Mouse (Mus musculus): ENCODE results near the gene Kxd1.

Gene Kxd1

DNA sequence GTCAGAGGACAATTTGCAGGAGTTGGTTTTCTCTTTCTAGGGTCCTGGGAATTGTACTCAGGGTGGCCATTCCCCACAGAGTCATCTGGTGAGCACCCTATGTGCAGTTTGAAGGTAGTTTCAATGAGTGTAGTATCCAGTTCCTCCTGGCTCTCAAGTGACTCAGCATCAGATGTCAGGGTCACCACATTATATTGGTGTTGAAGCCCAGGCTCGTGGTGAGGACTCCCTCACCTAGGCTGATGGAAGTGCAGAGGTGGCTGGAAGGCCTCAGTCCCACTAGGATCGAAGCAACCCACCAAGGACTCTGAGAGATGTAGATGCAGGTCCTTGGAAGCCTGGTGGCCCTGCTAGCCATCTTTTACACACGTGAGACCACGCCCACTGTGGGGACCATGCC is 18.7 kb upstream of the Kxd1 start:
- DNase-seq = no peak

DNA sequence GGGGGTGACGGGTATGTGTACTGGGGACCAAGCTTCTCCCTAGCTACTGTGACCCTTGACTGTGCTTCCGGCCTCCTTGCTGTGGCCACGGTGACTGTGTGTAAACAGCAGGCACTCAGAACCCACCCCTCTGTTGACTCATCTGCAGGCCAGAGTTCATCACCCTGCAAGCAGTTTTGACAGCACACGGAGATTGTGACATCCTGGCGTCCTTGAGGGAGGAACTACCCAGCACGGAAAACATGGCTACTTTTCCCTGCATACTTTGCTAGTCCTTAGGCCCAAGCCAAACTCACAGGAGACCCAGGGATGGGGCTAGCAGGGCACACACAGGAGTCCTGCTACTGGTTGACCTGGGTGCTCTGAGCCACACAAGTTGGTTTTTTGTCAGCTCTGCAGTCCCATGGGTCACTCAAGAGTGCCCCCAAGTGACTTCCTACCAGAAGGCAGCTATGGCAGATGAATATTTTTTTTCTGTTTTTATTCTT is 16.5 kb upstream of the Kxd1 start:
- DNase-seq = no peak

DNA sequence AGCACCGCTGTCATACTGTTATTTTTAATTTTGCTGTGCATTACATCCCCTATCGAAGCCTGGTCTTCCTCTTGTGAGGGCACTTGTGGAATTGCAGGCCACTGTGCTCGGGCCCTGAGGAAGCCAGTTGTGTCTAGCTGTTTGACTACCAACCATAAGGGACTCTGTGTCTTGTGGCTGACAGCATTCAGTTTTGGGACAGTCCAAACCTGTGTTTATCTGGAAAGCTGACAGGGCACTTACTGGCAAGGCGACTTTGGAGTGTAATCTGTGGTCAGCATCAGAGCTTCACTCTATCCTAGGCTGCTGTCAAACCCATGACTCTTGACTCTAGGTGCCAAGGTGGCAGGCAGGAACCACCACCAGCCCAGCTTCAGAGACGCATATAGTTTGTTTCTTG is 13.3 kb upstream of the Kxd1 start:
- DNase-seq = no peak

DNA sequence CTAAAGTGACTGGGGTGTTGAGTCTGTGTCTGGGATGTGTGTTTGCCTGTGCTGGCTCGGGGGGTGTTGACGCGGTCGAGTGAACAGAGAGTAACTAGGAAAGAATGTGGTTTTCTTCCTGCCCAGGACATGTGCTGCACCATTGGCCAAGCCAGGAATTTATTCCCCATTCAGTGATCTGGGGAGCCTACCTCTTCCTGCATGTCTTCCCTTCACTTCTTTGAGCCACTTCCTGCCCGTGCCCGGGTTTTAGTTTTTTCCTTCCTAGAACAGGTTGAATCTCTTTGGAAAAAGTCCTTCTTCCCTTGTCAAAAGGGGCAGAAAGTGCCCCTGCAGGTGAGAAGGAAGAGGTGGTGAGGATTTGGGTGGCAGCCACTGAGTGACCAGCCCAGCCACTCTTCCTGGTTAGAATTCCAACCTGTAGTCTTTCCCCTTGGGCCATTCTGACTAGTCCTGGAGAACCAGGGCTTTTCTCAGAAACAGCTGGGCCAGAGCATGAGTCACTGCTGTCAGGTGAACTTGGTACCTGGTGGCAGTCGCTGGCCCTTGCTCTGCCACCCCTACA is 12.8 kb upstream of the Kxd1 start:
- no peak for DNase-seq

DNA sequence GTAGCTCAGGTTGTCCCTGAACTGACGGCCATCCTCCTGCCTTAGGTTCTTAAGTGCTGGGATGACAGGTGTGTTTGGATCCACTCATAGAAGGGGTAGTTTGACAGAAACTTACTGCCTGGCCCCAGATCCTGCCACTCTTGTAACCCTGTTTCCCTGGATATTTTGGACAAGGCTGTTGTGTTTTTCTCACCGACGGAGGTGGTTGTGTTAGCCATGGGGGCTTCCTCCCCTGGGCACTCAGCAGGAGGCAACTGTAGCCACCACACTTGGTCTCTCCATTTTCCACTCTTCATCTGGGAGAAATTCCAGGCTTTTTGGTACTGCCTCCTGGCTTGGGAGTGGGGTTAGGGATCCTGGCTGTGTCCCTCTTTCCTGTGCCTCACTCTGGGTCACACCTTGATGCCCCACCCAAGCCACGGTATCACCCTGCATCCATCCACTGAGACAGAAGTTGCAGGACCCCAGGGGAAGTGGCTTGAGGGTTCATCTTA is 12.3 kb upstream of the Kxd1 start:
- peak in 1 of 2 experiments; percentile 37 for DNase-seq

DNA sequence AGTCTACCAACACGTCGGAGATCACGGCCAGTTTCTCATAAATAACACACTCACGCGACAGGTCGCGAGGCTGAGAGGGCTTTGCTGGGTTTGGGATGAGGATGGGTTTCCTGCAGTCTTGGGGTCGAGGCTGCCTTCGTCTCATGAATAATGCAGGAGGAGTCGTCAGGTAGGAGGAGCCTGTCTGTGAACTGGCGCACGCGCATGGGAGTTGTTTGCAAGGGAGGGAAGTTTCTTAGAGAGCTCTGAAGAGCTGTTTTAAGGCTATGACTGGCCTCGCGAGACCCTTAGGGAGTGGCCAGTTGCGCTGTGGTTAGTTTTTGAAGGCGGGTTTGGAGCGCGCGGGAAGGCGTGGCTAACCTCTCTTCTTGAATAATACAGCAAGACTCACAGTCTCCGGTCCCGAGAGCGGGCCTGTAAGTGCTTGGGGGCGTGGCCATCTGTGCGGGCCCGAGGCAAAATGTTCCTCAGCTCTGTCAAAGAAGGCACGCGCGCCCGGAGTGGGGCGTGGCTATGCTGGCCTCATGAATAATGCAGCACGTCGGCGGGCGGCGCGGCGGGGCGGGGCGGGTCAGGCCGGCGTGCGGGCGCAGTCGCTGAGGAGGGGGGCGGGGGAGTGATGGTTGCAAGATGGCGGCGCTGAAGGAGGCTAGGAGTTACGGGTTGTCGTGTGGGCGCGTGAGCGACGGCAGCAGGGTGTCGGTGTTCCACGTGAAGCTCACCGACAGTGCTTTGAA is 11.5 kb upstream of the Kxd1 start, which contains the start of gene Ell:
Gene Ell (plus strand): TSS at position 381 of the 737 bp plus-strand sequence.
- DNase-seq = peak; percentile 99

DNA sequence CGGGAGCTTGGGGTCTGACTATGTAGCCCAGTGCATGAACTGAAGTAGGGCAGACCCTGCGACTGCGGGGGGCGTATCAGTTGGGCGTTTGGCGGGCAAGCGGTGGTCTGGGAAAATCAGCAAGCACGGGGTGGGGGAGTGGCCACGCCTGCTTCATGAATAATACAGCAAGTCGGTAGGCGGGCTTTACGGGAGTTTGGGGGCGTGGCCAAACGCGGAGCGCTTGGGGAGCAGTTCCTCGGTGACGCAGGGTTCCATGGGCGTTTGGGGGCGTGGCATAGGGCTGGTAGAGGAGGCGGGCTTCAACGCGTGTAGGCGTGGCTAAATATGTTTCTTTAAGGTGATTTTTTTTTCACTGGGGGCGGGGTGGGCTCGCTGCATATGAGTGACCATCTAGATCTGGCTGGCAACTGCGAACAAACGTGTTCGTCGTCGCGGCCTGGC is 10.9 kb upstream of the Kxd1 start:
- peak; percentile 99 to 100 for DNase-seq

DNA sequence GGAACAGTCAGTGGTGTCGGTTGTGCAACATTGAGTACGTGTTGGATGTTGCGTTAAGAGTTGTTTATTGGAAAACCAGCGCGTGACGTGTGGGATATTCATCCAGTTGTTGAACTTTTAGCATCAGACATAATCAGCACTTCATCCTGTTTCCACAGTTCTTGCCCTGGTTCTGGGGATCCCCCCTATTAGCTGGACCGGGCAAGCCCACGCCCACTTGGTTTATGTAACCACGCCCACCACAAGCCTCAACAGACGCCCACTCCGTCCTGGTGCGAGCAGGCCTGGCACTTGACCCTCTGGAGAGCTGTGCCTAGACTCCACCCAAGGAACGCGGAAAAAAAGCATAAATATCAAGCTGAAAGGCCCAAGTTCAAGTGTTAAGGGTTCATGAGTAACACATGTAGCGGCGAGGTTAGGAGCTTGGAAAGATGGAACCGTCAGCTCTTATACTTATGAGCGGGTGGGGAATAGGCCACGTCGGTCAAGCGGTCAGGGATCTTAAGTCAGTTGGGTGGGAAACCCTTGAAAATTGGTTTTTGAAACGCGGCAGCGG is 10.3 kb upstream of the Kxd1 start:
- peak; percentile 52 for DNase-seq

DNA sequence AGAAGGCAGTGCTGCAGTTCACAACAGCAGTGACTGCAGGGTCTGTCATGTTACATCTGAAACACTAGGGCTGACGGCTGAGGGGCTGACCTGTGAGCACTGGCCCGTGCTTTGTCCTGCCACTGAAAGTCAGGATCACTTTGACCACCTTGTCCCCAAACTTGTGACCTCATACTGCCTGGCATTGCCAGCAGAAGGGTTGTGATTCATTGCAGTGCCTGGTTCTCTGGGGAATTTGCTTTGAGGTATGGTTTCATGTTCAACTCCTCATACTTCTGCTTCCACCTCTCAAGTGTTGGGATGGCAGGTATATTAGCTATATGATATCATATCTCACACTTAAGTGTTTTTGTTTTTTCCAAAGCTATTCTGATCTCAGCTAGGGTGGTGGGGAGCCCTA is 7.9 kb upstream of the Kxd1 start:
- DNase-seq = no peak

DNA sequence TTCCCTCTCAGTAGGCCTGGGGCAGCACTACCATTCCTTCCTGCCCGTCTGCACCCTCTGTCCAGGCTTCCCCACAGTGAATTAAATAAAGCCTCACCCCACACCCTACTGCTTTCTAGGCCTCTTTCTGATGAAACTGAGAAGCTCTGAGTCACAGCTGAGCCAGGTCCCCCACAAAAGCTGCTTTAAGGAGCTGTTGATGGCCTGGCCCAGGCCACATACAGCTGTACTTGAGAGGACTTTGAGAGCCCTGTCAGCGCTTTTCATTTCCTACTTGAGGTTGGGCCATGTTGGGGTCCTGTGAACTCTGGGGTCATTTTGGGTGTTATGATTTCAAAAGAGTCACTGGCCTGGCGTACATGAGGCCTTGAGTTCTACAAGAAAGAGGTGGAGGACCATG is 7.5 kb upstream of the Kxd1 start:
- no peak for DNase-seq

DNA sequence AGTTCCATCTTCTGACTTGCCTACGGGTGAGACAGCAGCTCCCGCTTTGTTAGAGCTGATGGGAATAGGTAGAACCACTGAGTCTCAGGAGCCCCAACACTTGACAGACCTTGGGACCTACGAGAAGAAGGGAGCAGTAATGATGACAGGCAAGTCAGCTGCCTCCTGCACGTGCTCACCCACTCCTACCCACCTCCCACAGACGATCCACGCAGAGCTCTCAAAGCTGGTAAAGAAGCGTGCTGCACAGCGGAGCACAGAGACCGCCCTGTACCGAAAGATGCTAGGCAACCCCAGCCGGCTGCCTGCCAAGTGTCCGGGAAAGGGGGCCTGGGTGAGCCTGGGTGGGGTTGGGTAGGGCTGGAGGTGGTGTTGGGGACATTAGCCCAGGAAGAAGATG is 6.5 kb upstream of the Kxd1 start:
- no peak for DNase-seq

DNA sequence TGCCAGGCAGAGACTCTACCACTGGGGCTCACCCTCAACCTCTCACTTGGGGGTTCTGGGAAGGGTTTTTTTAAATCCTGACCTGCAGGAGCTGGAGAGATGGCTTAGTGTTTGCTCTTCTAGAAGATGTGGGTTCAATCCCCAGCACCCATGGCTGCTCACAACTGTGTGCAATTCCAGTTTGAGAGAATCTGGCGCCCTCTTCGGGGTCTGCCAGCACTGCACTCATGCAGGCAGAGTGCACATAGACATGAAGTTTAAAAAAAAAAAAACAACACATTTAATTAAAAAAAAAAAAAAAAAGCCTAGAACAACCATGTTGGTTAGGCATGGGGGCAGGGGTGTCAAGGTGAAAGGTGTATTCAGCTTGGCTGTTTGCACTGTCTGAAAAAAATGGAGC is 2.6 kb upstream of the Kxd1 start:
- DNase-seq = peak in 1 of 2 experiments; percentile 44

DNA sequence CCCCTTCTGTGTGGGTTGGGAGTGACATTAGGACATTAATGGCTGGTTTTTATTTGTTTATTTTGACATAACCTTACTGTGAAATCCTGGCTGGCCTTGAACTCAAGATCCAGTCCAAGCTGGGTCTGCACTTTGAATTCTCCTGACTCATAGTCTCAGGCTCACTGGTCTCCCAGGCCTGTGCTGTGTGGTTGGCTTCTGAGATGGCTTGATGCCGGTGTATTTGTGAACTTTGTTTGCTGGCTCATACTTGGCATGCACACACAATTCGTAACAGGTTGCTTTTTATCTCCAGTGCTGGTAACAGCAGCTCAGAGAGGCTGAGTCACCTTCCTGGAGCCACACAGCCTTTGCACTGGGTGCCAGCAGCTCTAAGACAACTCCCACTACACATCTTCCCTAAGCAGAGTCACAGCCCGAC is 2.0 kb upstream of the Kxd1 start:
- DNase-seq = no peak

DNA sequence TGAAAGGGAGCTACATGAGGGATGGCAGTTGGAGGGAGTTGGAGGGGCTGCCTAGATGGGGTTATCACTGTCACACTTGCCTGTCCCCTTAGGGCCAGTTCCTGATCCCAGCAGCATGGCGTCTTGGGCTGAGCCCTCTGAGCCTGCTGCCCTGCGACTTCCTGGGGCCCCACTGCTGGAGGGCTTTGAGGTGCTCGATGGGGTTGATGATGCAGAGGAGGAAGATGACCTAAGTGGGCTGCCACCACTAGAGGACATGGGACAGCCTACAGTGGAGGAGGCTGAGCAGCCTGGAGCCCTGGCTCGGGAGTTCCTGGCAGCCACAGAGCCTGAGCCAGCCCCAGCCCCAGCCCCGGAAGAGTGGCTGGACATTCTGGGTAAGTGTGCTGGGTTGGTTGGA is 1.5 kb upstream of the Kxd1 start:
- DNase-seq = no peak

DNA sequence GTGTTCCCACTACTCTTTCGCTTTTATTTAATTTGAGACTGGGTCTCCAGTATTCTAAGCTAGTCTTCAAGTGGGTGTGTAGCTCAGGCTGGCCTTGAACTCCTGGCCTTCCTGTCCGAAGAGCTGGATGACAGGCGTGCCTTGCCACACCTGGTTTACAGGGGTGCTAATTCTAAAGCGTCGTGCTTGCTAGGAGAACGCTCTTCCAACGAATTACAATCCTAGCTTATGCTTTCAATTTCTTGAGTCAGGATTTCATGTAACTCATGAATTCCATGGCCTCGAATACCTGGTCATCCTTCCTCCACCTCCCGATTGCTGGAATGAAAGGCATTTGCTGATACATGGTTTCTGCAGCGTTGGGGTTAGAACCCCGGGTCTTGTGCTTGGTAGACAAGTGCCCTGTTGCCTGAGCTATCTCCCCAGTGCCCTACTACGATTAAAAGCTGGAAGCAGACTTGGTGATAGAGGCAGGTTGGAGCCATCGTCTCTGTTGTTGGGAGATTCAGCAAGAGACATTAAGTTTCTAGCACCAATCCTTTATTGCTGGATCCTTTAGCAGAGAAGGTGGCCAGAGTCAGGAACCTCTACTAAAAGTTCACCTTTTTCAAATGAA is 534 bp upstream of the Kxd1 start:
- DNase-seq = no peak

DNA sequence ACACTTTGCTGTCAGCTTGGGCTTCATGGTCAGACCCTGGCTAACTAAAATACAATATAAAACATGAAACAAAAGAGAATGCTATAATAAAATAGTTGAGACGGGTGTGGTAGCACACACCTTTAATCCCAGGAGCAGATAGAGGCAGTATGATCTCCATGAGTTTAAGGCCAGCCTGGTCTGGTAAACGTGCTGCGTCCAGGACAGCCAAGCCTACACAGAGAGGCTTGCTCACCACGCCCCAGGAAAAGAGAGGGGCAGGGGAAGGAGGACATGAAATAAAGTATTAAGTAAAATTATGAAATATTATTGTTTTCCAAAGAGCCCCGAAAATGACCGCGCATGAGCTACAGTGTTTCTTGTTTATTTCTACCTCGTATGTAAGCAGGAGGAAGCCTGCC is 645 bp downstream of the Kxd1 start:
- DNase-seq = no peak

DNA sequence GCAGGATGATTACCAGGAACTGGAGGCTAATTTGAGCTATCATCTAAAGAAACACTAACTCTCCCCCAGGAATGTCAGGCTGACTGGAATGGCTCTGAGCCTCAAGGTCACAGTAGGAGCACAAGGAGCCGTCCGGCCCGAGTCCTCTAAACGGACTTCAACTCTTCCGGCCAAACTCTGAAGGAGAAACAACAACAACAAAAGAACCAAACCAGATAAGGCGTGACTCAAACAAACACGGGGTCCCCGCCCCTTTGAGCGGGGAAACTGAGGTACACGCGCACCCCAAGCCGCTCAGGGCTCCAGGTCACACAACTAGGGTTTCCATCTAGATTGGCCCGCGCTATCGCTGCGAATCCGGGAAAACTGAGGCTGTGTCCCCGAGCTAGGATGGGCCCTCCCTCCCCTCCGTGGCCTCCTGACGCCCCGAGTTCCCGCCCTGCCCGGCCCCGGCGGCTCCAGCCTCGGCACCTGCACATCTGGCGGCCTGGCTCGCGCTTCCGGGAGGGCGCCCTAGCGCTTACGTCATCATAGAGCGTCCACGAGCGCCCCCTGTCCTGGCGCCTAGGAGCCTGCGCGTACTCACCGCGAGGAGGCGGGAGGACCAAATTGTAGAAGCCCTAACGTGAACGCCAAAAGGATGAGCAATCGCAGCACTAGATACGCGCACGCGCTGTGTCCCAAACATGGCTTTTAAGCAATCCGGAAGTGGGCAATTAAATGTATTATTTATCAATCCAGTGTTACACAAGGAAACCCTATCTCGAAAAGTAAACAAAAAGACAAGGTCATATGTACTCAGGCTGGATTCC is 5.0 kb downstream of the Kxd1 start:
- peak; percentile 96 to 97 for DNase-seq

DNA sequence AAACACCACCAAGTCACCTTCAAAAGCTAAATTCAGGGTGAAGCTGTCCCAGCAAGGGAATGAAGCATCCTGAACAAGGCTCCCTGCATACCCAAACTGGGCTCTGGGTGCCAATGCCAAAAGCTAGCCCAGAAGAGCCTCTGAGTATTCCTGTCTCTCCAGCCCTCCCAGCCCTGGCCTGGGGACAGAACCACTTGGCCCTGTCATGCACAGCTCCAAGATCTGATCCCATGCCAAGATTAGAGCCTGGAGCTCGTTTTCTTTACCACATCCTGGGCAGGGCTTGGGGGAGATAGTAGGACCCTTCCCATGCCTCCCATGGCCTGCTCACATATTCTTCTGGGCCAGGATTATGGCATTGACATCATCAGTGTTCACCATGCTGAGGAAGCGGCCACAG is 8.2 kb downstream of the Kxd1 start:
- DNase-seq = no peak

DNA sequence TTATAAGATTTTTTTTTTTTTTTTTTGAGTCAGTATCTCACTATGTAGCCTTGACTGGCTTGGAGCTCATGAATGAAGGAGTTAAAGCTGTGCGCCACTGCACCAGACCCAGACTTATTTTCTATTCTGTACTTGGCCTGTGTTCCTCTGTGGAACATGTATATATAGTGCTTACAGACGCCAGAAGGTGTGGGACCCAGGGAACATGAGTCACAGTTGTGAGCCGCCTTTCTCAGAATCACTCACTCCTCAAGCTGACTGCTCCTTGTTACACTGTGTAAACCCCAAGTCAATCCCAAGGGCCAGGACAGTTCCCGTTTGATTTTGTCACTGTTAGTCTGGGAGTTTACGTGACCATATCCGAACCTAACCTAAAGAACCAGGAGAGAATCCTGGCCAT is 8.7 kb downstream of the Kxd1 start:
- no peak for DNase-seq

DNA sequence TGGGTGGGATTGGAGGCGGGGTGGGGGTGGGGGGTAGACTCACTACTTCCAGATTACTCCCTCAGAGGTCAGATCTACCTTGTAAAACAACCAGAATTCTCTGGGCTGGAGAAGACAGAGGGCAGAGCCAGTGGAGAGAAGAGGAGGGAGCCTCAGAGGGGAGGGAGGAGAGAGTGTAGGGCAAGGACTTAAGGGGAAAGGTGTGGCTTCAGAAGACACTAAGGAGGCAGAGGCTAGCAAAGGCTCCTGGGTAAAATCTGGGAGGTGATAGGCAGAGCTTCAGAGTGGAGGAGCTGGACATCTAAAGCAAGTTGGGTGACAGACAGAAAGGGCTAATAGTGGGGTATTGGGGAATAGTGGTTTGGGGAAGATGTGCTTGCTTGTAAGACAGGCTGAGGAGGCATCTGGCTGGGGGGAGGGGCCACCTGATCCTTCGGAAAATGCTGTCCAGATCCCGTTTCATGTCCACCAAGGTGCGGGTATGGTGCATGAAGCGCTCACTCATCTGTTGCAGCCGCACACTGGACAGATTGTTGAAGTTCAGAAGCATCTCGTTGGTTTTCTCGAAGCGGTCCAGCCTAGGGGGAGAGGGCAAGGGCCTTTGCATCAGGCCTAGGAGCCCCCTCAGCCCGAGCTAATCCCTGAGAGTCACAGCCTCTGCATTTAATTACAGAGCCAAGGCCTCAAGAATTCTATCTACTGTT is 9.7 kb downstream of the Kxd1 start:
- DNase-seq = no peak

DNA sequence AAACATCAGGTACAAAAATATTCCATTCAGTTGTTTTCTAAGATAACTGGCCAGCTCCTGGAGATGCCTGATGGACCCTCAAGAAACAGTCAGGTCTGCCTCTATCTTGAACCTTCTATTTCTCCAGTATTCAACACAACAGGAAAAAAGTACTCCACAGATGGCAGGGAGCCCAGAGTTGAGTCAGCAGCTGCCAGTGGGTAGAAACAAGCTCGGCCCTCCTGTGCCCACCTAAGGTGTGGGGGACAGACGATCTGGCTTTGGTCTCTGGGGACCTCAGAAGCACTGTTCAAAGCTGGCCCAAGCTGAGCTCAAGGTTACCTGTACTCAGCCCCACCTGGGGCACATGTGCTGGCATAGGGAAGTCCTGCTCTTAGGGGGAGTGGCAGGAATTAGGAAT is 14.3 kb downstream of the Kxd1 start:
- DNase-seq = no peak

DNA sequence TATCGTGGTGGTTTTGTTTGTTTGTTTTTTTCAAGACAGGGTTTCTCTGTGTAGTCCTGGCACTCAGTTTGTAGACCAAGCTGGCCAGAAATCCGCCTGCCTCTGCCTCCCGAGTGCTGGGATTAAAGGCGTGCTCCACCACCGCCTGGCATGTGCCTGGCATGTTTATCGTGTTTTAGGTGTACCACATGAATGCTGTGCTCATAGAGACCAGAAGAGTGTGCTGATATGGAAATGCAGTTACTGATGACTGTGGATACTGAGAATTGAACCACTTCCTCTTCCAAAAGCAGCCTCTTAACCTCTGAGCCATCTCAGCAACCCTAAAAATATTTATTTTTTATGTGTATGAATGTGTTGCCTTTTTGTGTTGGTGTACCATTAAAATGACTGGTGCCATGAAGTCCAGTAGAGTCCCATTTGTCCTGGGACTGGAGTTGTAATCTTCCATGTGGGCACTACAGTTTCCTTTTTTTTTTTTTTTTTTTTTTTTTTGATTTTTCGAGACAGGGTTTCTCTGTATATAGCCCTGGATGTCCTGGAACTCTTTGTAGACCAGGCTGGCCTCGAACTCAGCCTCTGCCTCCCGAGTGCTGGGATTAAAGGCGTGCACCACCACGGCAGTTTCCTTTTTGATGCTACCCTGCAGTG is 15.4 kb downstream of the Kxd1 start:
- no peak for DNase-seq
